Mouse (Mus musculus) kidney, adult 9 months (tissue): ENCODE results near the gene Olfr657.
A peak's percentile ranks its signal among the peaks of the same experiment; 100 is the strongest.

ENCODE experiments used
- DNase-seq: peaks from one replicate; pipeline ENCODE4 v3.0.0; 2022

The Olfr657 gene

GRCm38 (mm10) chr7:104624494-104624893 lies at the start of gene Olfr657:
Gene Olfr657, plus strand, starts transcription at chr7:104624794.
- DNase-seq: no peak

- DNase-seq: no peak
Observed at GRCm38 (mm10) chr7:104577014-104577413, 47.6 kb upstream of the Olfr657 start, which contains the start of gene Olfr653. Gene Olfr653, plus strand, starts transcription at chr7:104577314.

GRCm38 (mm10) chr7:104580846-104581245 lies 43.7 kb upstream of the Olfr657 start:
- no peak for DNase-seq

GRCm38 (mm10) chr7:104581429-104581828 lies 43.2 kb upstream of the Olfr657 start:
- no peak for DNase-seq

GRCm38 (mm10) chr7:104586725-104587124 lies 37.9 kb upstream of the Olfr657 start, which contains the start of gene Olfr654:
Gene Olfr654, plus strand, starts transcription at chr7:104587025.
- DNase-seq: no peak

GRCm38 (mm10) chr7:104588274-104588673 lies 36.3 kb upstream of the Olfr657 start:
- no peak for DNase-seq

- DNase-seq: no peak
Observed at GRCm38 (mm10) chr7:104601679-104602078, 22.9 kb upstream of the Olfr657 start, which contains the start of gene Olfr655. Gene Olfr655, minus strand, starts transcription at chr7:104601779.

- peak; percentile 50 for DNase-seq
Observed at GRCm38 (mm10) chr7:104603173-104603572, 21.4 kb upstream of the Olfr657 start.

- no peak for DNase-seq
Observed at GRCm38 (mm10) chr7:104604727-104605126, 19.9 kb upstream of the Olfr657 start.

GRCm38 (mm10) chr7:104613655-104614054 lies 10.9 kb upstream of the Olfr657 start, which contains the start of gene Olfr656:
Gene Olfr656, plus strand, starts transcription at chr7:104613955.
- DNase-seq: no peak

GRCm38 (mm10) chr7:104646841-104647482 lies 22.4 kb downstream of the Olfr657 start, which contains the start of gene Olfr658:
Gene Olfr658, minus strand, starts transcription at chr7:104647305.
- peak; percentile 28 for DNase-seq

GRCm38 (mm10) chr7:104666453-104666852 lies 41.9 kb downstream of the Olfr657 start, which contains the start of gene Olfr659:
Gene Olfr659, plus strand, starts transcription at chr7:104666753.
- DNase-seq: no peak

GRCm38 (mm10) chr7:104686201-104686600 lies 61.6 kb downstream of the Olfr657 start, which contains the start of gene Olfr661:
Gene Olfr661, plus strand, starts transcription at chr7:104686501.
- no peak for DNase-seq
